Mouse (Mus musculus) ovary, postnatal 36 days (tissue): ENCODE measurements around the gene Sertad4.

Source experiments
- DNase-seq: peaks from one replicate; pipeline ENCODE4 v3.0.0; 2022; ENCODE audit warnings: low spot score, mixed read lengths

Sertad4 gene

DNA sequence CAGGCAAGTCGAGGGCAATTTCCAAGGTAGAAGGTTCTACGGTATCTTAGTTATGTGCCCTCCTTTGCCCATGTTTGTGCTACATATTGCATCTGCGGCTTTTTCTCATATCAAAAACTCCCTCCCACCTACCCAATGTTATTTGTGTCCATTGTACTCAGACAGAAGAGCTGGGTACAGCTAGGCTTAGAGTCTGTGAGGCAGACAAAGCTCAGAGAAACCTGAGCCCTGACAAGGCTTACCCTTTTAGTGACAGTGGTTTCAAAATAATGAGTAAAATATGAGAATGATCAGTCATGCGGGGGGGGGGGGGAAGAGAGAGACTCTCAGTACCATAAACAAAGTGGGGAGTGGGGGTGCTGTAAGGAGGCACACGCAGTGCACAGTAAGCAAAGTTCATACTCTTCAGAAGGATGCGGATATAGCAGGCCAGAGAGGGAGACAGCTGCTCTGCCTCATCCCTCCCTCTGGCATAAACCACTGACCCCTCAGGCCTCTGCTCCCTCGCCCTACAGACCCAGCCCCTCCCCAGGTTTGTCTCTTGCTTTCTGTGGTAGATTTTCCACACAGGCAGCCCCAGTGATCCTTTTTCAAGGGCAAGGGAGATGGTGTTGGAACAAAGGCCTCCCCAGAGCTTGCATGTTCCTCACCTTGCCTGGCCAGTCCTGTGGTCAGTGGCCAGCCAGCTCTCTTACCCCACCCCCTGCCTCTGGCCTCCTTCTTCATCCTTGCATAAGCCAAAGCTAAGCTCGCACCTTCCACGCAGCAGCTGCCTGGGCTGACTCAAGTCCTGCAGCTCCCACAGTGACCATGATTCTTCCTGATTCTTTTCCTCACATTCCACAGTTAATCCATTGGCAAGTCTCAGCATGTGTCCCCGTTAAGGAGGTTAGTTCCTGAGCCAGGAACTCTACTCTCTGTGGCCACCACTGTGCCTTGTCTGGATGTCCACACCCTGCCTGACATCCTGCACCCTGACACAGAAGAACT lies 49.1 kb downstream of the Sertad4 start:
- no peak for DNase-seq

DNA sequence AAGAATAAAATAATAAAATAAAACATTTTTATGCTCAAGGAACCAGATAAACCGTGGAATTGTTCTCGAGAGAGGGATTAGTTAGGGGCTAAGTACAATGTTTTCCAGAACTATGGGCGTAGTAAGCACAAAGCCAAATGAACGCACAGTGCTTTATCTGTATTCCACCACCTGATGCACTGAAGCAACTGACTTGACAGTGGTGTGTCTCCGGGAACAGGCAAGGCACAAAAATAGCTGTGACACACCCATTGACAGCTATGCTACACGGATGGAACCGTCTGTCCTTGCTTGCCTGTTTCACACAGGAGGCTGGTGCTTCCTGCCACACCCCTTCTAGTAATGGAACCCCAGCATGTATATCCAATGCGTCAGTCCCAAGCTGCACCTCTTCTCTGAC lies 55.2 kb downstream of the Sertad4 start:
- DNase-seq = no peak

DNA sequence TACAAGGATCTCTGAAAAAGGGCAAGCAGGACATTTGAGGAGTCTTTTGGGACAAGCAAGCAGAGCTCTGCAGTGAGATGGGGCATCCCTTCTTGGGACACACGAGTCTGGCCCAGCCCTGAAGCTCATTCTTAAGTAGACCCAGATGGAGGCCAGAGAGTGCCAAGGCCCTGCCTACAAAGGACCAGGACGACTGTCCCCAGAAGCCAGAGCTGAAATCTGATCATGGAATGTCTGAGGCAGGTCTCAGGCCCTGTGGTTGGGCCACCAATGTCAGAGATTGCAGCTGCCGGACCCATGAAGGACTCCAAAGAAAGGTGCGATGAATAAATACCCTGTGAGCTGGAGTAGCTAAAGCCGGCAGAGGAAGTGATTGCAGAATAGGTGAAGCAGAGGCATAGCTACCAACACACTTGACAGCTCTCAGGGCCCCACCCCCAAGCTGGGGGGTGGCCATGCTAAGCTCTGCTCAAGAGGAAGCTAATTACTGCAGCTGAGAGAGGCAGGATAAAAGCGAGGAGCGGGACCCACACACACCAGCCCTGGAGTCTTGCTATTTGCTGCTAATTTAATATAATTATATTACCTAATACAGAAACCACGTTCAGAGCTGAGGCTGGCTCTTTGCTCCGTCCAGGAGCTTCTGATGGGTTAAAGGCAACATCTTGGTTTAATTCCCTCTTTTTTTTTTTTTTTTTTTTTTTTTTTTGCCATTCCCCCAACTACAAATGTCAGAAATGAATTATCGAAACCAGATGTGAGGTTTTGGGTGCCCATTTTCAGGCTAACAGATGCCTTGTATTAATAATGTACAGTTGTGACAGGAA lies 56.2 kb downstream of the Sertad4 start:
- DNase-seq = no peak

DNA sequence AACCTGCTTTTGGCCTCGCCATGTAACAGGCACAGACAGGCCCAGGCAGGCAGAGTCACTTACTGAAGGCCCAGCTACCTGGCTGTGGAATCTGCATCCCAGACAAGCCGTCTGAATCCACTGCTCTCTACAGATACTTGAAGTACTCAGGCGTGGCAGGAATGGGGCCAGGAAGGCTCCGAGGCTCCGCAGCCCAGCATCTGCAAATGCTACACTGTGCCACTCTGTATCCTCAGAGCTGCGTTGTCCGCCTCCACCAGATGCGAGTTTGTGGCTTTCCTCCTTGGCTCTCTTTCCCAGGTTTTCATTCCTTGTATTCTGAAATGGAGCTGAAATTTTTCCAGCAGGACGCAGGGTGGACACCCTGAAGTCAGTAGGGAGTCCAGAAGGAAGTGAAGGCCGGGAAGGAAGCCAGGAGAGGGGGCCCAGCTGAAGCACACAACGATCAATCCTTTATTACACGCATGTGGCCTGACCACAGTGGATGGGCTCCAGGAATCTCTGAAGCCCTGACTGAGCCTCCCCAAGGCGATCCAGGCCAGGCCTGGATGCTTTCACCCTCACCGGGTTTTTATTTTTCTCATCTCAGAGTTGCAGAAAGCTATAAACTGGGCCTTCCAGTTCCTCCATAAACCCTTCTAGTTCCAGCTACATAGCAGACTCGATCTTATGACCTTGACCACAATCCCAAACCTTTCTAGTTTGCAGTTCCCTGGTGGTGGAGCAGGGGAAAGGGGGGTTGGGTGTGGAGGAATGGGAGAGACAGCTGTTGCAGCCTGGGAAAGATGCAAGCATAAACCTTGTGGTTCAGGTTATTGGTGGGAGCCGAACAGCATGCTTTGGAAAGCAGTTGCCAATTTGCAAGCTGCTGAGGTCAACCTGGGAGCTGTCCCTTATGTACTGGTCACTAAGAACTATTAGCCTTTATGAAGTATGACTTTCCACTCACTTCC lies 57.1 kb downstream of the Sertad4 start:
- peak; percentile 19 for DNase-seq

DNA sequence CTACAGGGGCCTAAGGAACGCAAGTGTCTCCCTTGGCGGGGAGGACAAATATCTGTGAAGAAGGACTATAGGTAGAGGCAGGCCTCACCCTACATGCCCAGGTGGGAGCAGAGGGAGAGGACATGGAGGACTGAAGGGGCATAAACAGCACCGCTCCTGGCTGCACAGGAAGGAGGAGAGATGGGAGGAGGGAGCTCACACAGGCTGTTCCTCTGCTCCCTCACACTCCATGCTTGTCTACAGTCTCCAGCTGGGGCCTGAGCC lies 58.6 kb downstream of the Sertad4 start:
- DNase-seq = no peak

DNA sequence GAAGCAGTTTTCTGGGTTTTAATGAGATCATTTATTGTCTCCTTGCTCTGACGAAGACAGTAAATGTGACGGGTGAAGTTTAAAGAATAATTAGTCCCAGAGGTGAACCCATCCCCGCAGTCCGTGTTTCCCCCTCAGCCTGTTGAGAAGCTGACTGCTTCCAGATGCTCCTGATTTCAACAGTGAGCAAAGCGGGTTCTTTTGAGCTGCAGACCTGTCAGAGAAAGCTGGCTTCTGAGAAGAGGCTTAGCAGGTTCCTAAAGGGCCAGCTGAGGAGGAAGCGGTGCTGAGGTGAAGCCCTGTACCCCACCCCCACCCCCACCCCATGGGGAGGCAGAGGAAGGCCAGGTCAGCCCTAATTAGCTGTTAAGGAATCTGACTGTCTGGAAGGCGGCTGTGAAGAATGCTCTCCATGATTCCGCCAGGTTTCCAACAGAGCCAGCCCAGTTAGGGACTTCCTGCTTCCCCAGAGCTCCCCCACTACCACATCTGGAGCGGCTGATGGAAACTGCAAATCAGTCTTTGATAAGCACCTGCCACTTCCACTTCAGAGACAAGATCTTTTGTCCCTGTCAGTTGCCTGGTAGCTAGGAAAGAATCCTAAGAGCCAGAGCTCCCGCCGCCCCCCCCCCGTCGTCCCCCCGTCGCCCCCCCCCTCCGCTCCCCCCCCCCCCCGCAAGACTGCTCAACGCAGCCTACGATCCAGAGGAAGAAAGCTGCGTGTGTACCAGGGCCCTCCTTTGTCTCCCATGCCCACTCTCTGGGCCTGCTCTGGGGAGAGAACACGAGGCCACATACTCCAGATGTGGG lies 59.1 kb downstream of the Sertad4 start:
- no peak for DNase-seq

DNA sequence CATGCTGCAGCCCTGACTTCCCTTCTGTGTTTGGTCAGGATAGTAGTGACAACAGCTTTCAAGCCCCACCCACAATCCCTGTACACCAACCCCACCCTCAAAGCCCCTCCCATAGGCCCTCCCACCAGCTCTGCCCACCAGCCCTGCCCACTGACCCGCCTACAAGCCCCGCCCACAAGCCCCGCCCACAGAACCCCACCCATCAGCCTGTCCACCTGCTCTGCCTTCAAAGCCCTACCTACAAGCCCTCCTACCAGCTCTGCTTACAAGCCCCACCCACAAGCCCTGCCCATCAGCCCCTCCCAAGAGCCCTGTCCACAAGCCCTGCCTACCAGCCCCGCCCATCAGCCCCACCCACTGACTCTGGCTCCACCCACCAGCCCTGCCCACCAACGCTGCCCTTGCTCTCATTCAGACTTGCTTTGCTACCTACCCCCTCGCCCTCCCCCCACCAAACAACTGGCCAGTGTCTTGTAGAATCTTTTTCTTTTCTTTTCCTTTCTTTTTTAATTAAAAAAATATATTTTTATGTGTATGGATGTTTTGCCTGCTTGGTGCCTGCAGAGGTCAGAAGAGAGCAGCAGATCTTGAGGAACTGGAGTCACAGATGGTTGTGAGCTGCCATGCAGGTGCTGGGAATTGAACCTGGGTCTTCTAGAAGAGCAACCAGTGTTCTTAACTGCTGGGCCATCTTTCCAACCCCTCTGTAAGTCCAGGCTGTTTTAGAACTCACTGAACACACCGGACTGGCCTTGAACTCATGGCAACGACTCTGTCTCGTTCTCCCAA lies 60.4 kb downstream of the Sertad4 start:
- no peak for DNase-seq
